ENCODE assay signal across 9 mouse cellular contexts in genomic region chr13:55178556-55178955, GRCm38 (mm10). TPM values are rescaled to one million over a fixed set of nuclear protein-coding genes. Genes with fewer than 3 reads are reported as not detected.
DNase-seq lines count a peak whose midpoint lies in the region; ATAC-seq and TF ChIP-seq lines count a peak whose summit lies in the region.
"Had no signal": no experiment of that assay in that cellular context is flagged by ENCODE, and none has a peak within 500 bp of the region (broad histone marks: within the 10 kb centered on the region; RNA-seq: fewer than 3 reads in every experiment).

No protein-coding gene starts in this region.

- H3K27ac ChIP-seq in heart, adult 2 months, result no peak overlapping the region
- no peak overlapping the region for H3K27ac ChIP-seq in heart, embryonic 10.5 days
- no peak overlapping the region for H3K27ac ChIP-seq in embryonic facial prominence, embryonic 11.5 days (replicated peaks; ENCODE audit: low read depth, low read length)

- 36% methylated on average over 2 of the region's 2 CpGs for WGBS in heart, adult 2 months
- 28% methylated on average over 2 of the region's 2 CpGs for WGBS in heart, embryonic 10.5 days
- WGBS in embryonic facial prominence, embryonic 11.5 days, result 32% methylated on average over 2 of the region's 2 CpGs

- no peak overlapping the region for H3K4me3 ChIP-seq in heart, adult 2 months
- H3K4me3 ChIP-seq in heart, embryonic 10.5 days, result no peak overlapping the region
- H3K4me3 ChIP-seq in embryonic facial prominence, embryonic 11.5 days (ENCODE audit: low read depth, low read length), result no peak overlapping the region
- H3K4me3 ChIP-seq: lung, embryonic 15.5 days had no signal

- H3K4me1 ChIP-seq in heart, adult 2 months (ENCODE audit: control insufficient read depth, insufficient read depth, low read length), result no peaks in the 10 kb centered on the region; the same call in 1 of the 2 replicates
- peaks cover 6% of the 10 kb centered on the region; the same call in 1 of the 2 replicates for H3K4me1 ChIP-seq in heart, embryonic 10.5 days
- H3K4me1 ChIP-seq in embryonic facial prominence, embryonic 11.5 days (ENCODE audit: control insufficient read depth, insufficient read depth, low read length), result no peaks in the 10 kb centered on the region

- no peaks in the 10 kb centered on the region for H3K79me2 ChIP-seq in heart, adult 2 months (replicated peaks; ENCODE audit: control insufficient read depth, insufficient read depth, low read length)

- H3K27me3 ChIP-seq in heart, adult 2 months (ENCODE audit: control insufficient read depth, insufficient read depth, low read length), result no peaks in the 10 kb centered on the region
- 0 out of 2 replicates have a peak, but pooled peaks cover 5% of the 10 kb centered on the region for H3K27me3 ChIP-seq in heart, embryonic 10.5 days (ENCODE audit: insufficient read depth, poor library complexity, severe bottlenecking)
- no peaks in the 10 kb centered on the region for H3K27me3 ChIP-seq in embryonic facial prominence, embryonic 11.5 days (ENCODE audit: control insufficient read depth, insufficient read depth, low read length)
- H3K27me3 ChIP-seq: lung, embryonic 15.5 days had no signal

- H3K9ac ChIP-seq in heart, adult 2 months (ENCODE audit: low read depth, low read length), result no peak overlapping the region
- no peak overlapping the region for H3K9ac ChIP-seq in embryonic facial prominence, embryonic 11.5 days (replicated peaks; ENCODE audit: low read length)
- H3K9ac ChIP-seq: lung, embryonic 15.5 days had no signal

- intact Hi-C loops in heart, adult 2 months (cut with DNase I), result loop anchor here (1.0 to 2.0 kb wide), 3 partner anchors 42 to 379 kb away; partner anchors contain the start of gene Zfp346
- intact Hi-C loops in heart, postnatal 14 days (cut with DNase I), result loop anchor here (1.0 kb wide), 2 partner anchors 43 to 380 kb away; no protein-coding TSS in a partner anchor

- H3K9me3 ChIP-seq in heart, embryonic 10.5 days, result no peaks in the 10 kb centered on the region
- no peaks in the 10 kb centered on the region for H3K9me3 ChIP-seq in embryonic facial prominence, embryonic 11.5 days (replicated peaks; ENCODE audit: control insufficient read depth, low read length)
- H3K9me3 ChIP-seq: lung, embryonic 15.5 days had no signal

- TF ChIP-seq EP300 in heart, adult 2 months (IDR thresholded peaks at IDR 0.05; ENCODE audit: insufficient read depth, low read depth, low read length), result peak; percentile 72; the same call in 1 of the 2 replicates

- H3K4me2 ChIP-seq in embryonic facial prominence, embryonic 11.5 days (ENCODE audit: low read depth, low read length), result no peak overlapping the region
- H3K4me2 ChIP-seq: lung, embryonic 15.5 days had no signal

- DNase-seq in heart, adult 2 months, result peak; percentile 70 to 82
- DNase-seq in heart, embryonic 10.5 days (ENCODE audit: low spot score), result no peak
- peak; percentile 85 for DNase-seq in adrenal gland, postnatal 10 days
- DNase-seq in embryonic facial prominence, embryonic 11.5 days (ENCODE audit: low spot score), result peak; percentile 82
- DNase-seq in heart, postnatal 14 days, result peak; percentile 78 to 84
- DNase-seq in layer of hippocampus, postnatal 14 days (ENCODE audit: low spot score in 2 of 2), result peak; percentile 76
- peak; percentile 56 to 65 for DNase-seq in right cerebral cortex, postnatal 36 days (ENCODE audit: low spot score in 2 of 2)

- no peaks in the 10 kb centered on the region for H3K36me3 ChIP-seq in heart, adult 2 months (ENCODE audit: control insufficient read depth, insufficient read depth, low read length)
- no peaks in the 10 kb centered on the region for H3K36me3 ChIP-seq in heart, embryonic 10.5 days
- no peaks in the 10 kb centered on the region for H3K36me3 ChIP-seq in embryonic facial prominence, embryonic 11.5 days (replicated peaks; ENCODE audit: control insufficient read depth, insufficient read depth, low read depth, low read length)
- H3K36me3 ChIP-seq: lung, embryonic 15.5 days had no signal

- TF ChIP-seq CTCF in heart, adult 2 months (IDR thresholded peaks at IDR 0.05), result peak; percentile 76

- ATAC-seq in embryonic facial prominence, embryonic 11.5 days (replicated peaks; ENCODE audit: insufficient number of reproducible peaks, low FRiP score, low TSS enrichment, low read depth), result no peak
- peak; percentile 68 for ATAC-seq in megakaryocyte, adult 5-6 weeks (ENCODE audit: poor library complexity, severe bottlenecking)

- TF ChIP-seq POLR2A in heart, adult 2 months (IDR thresholded peaks at IDR 0.05; ENCODE audit: insufficient read depth, low read depth, low read length), result no peak

RNA-seq across cellular contexts. Expression of gene Fgfr4, which starts 26.1 kb away (rescaled TPM):
- total RNA-seq in heart, adult 2 months (2021), result under 1 TPM; 0.07 to 0.21 TPM
- polyA plus RNA-seq in heart, adult 2 months (2012; rRNA removed), result 0.21 and 0.70 TPM in 2 replicates
- polyA plus RNA-seq in heart, embryonic 10.5 days (2016; fragmentation: Nextera tagmentation; extraction: Ambion mirVana), result 0.46 and 3.5 TPM in 2 replicates
- total RNA-seq in adrenal gland, postnatal 10 days (2021), result 10 to 100 TPM; 22.3 to 28.2 TPM
- 1.4 and 1.6 TPM in 2 replicates for polyA plus RNA-seq in embryonic facial prominence, embryonic 11.5 days (2014; fragmentation: Nextera tagmentation; extraction: Ambion mirVana)
- total RNA-seq in heart, postnatal 14 days (2021), result under 1 TPM; 0.31 to 0.39 TPM
- total RNA-seq in layer of hippocampus, postnatal 14 days (2021), result under 1 TPM; 0.18 to 0.45 TPM
- not detected in 2 replicates for total RNA-seq in megakaryocyte, adult 5-6 weeks (2015)
- total RNA-seq in megakaryocyte, adult 5-6 weeks (2017), result not detected in 2 replicates

RNA-seq across cellular contexts. Expression of gene Nsd1, which starts 31.0 kb away (rescaled TPM):
- total RNA-seq in heart, adult 2 months (2021), result 10 to 100 TPM; 52.5 to 55.8 TPM
- 11.0 and 18.4 TPM in 2 replicates for polyA plus RNA-seq in heart, adult 2 months (2012; rRNA removed)
- polyA plus RNA-seq in heart, embryonic 10.5 days (2016; fragmentation: Nextera tagmentation; extraction: Ambion mirVana), result 51.0 and 58.4 TPM in 2 replicates
- total RNA-seq in adrenal gland, postnatal 10 days (2021), result 100 to 1,000 TPM in 1 of 2 experiments, 10 to 100 TPM in 1; 99.2 to 130 TPM
- 62.3 and 67.4 TPM in 2 replicates for polyA plus RNA-seq in embryonic facial prominence, embryonic 11.5 days (2014; fragmentation: Nextera tagmentation; extraction: Ambion mirVana)
- total RNA-seq in heart, postnatal 14 days (2021), result 10 to 100 TPM; 80.5 to 85.2 TPM
- 100 to 1,000 TPM; 143 to 145 TPM for total RNA-seq in layer of hippocampus, postnatal 14 days (2021)
- total RNA-seq in megakaryocyte, adult 5-6 weeks (2015), result 68.2 TPM in 2 replicates
- total RNA-seq in megakaryocyte, adult 5-6 weeks (2017), result 71.6 and 83.6 TPM in 2 replicates

RNA-seq across cellular contexts. Expression of gene Gm17617, which starts 45.2 kb away (rescaled TPM):
- not detected for total RNA-seq in heart, adult 2 months (2021)
- not detected in 2 replicates for polyA plus RNA-seq in heart, adult 2 months (2012; rRNA removed)
- not detected in 2 replicates for polyA plus RNA-seq in heart, embryonic 10.5 days (2016; fragmentation: Nextera tagmentation; extraction: Ambion mirVana)
- not detected for total RNA-seq in adrenal gland, postnatal 10 days (2021)
- not detected in 2 replicates for polyA plus RNA-seq in embryonic facial prominence, embryonic 11.5 days (2014; fragmentation: Nextera tagmentation; extraction: Ambion mirVana)
- total RNA-seq in heart, postnatal 14 days (2021), result not detected
- total RNA-seq in layer of hippocampus, postnatal 14 days (2021), result not detected
- not detected in 2 replicates for total RNA-seq in megakaryocyte, adult 5-6 weeks (2015)
- total RNA-seq in megakaryocyte, adult 5-6 weeks (2017), result not detected in 2 replicates
- polyA plus RNA-seq: lung, embryonic 15.5 days had no signal

Comparison
In these comparisons a context has a peak if more than half of its experiments do, and no peak if none do; other contexts are left out.
1. RNA of gene Fgfr4, which starts 26.1 kb away (total RNA-seq): 22.3 to 28.2 TPM in adrenal gland, postnatal 10 days; 0.18 to 0.45 TPM in layer of hippocampus, postnatal 14 days, 0.31 to 0.39 TPM in heart, postnatal 14 days, 0.07 to 0.21 TPM in heart, adult 2 months and not detected in megakaryocyte, adult 5-6 weeks; every median in the first group is over 10 times any median in the second.